ENCODE assay signal across 8 mouse cellular contexts in the genomic region with DNA sequence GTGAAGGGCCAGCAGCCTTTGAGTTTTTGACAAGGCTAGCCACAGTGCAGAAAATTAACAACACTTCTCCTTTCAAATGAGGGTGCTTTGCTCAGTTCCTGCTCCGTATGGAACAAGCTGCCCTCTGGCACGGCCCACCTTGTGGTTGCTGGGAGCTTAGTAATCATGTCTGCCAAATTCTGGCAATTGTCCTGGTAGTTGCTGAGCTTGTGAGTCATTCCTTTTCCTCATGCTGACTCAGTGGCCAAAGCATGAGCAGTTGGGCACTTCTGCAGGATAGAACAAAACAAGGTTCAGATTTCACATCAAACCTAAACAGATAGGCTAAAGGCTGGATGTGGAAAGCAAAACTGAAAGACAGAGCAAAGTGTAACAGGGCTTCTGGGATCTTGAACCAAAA. TPM values are rescaled to one million over a fixed set of nuclear protein-coding genes. Genes with fewer than 3 reads are reported as not detected.
DNase-seq lines count a peak whose midpoint lies in the region; ATAC-seq and TF ChIP-seq lines count a peak whose summit lies in the region.

No protein-coding gene starts in this region.

- H3K9me3 ChIP-seq in limb, embryonic 14.5 days (ENCODE audit: control insufficient read depth, low read length): no peaks in the 10 kb centered on the region
- no peaks in the 10 kb centered on the region for H3K9me3 ChIP-seq in limb, embryonic 10.5 days (replicated peaks)
- no peaks in the 10 kb centered on the region for H3K9me3 ChIP-seq in forebrain, postnatal 0 days (ENCODE audit: low read length)

- no peaks in the 10 kb centered on the region for H3K4me1 ChIP-seq in limb, embryonic 14.5 days (ENCODE audit: control insufficient read depth, insufficient read depth, low read length)
- H3K4me1 ChIP-seq in limb, embryonic 10.5 days: no peaks in the 10 kb centered on the region
- no peaks in the 10 kb centered on the region for H3K4me1 ChIP-seq in forebrain, postnatal 0 days (ENCODE audit: insufficient read depth)

- H3K79me2 ChIP-seq in macrophage (ENCODE audit: inconsistent target): no peaks in the 10 kb centered on the region

- no peaks in the 10 kb centered on the region for H3K36me3 ChIP-seq in limb, embryonic 14.5 days (ENCODE audit: control insufficient read depth, insufficient read depth, low read length)
- H3K36me3 ChIP-seq in limb, embryonic 10.5 days: no peaks in the 10 kb centered on the region
- H3K36me3 ChIP-seq in forebrain, postnatal 0 days (ENCODE audit: insufficient read depth): no peaks in the 10 kb centered on the region
- no peaks in the 10 kb centered on the region for H3K36me3 ChIP-seq in macrophage (ENCODE audit: inconsistent target)

- H3K9ac ChIP-seq in limb, embryonic 14.5 days (ENCODE audit: low read depth, low read length, severe bottlenecking): no peak overlapping the region
- no peak overlapping the region for H3K9ac ChIP-seq in forebrain, postnatal 0 days

- no peak overlapping the region for H3K4me3 ChIP-seq in limb, embryonic 14.5 days (replicated peaks; ENCODE audit: low read length)
- H3K4me3 ChIP-seq in limb, embryonic 10.5 days: no peak overlapping the region
- H3K4me3 ChIP-seq in forebrain, postnatal 0 days (ENCODE audit: low read depth, low read length): no peak overlapping the region
- no peak overlapping the region for H3K4me3 ChIP-seq in macrophage (ENCODE audit: inconsistent target)

- TF ChIP-seq CTCF in forebrain, postnatal 0 days (IDR thresholded peaks at IDR 0.05; ENCODE audit: low read depth): no peak

- 59% methylated on average over 2 of the region's 2 CpGs for WGBS in limb, embryonic 14.5 days
- 89% methylated on average over 2 of the region's 2 CpGs for WGBS in limb, embryonic 10.5 days
- WGBS in forebrain, postnatal 0 days: 34% methylated on average over 2 of the region's 2 CpGs
- WGBS in macrophage (ENCODE audit: missing documents): 0% methylated on average over 2 of the region's 2 CpGs

- no peak overlapping the region for H3K4me2 ChIP-seq in limb, embryonic 14.5 days (replicated peaks; ENCODE audit: low read depth, low read length, severe bottlenecking)
- no peak overlapping the region for H3K4me2 ChIP-seq in forebrain, postnatal 0 days (ENCODE audit: low read depth)

- no peak overlapping the region for H3K27ac ChIP-seq in limb, embryonic 14.5 days (replicated peaks; ENCODE audit: low read depth, low read length)
- no peak overlapping the region for H3K27ac ChIP-seq in limb, embryonic 10.5 days
- no peak overlapping the region for H3K27ac ChIP-seq in forebrain, postnatal 0 days (ENCODE audit: low read depth, low read length)
- H3K27ac ChIP-seq in macrophage: peak overlapping the region; percentile 62

- ATAC-seq in limb, embryonic 14.5 days (ENCODE audit: low FRiP score, low read depth): no peak
- ATAC-seq in forebrain, postnatal 0 days: peak; percentile 21; the same call in 1 of the 2 replicates

- TF ChIP-seq POLR2A in limb, embryonic 14.5 days (IDR thresholded peaks at IDR 0.05; ENCODE audit: borderline replicate concordance, extremely low read depth, insufficient read depth, insufficient read length): no peak

- no peaks in the 10 kb centered on the region for H3K27me3 ChIP-seq in limb, embryonic 14.5 days (ENCODE audit: control insufficient read depth, insufficient read depth, low read length)
- H3K27me3 ChIP-seq in limb, embryonic 10.5 days (ENCODE audit: low read depth, poor library complexity, severe bottlenecking): no peaks in the 10 kb centered on the region
- H3K27me3 ChIP-seq in forebrain, postnatal 0 days (ENCODE audit: insufficient read depth, low read length): no peaks in the 10 kb centered on the region

- DNase-seq in limb, embryonic 14.5 days (ENCODE audit: low spot score): peak; percentile 11
- DNase-seq in limb, embryonic 10.5 days (ENCODE audit: low spot score): no peak
- DNase-seq in adrenal gland, postnatal 10 days: peak; percentile 62
- peak; percentile 22 for DNase-seq in forebrain, postnatal 0 days
- DNase-seq in layer of hippocampus, adult 18-20 months (ENCODE audit: low spot score in 2 of 2): peak; percentile 43 to 81
- DNase-seq in embryo, embryonic 10 days (ENCODE audit: low spot score): no peak
- DNase-seq in spleen, adult 18-20 months: no peak

RNA-seq across cellular contexts. Expression of gene Tmem243, which starts 31.6 kb away (rescaled TPM):
- polyA plus RNA-seq in limb, embryonic 14.5 days (2012; rRNA removed): 7.5 and 8.0 TPM in 2 replicates
- 16.5 and 20.0 TPM in 2 replicates for polyA plus RNA-seq in limb, embryonic 14.5 days (2014; fragmentation: Nextera tagmentation; extraction: Ambion mirVana)
- polyA plus RNA-seq in limb, embryonic 10.5 days (2016; fragmentation: Nextera tagmentation; extraction: Ambion mirVana): 20.9 and 23.7 TPM in 2 replicates
- total RNA-seq in adrenal gland, postnatal 10 days (2021): 10 to 100 TPM; 26.2 to 26.8 TPM
- 3.5 and 5.5 TPM in 2 replicates for total RNA-seq in forebrain, postnatal 0 days (2014; rRNA removed)
- polyA plus RNA-seq in forebrain, postnatal 0 days (2015; fragmentation: Nextera tagmentation; extraction: Ambion mirVana): 10.7 and 12.0 TPM in 2 replicates
- 10 to 100 TPM in 1 of 2 experiments, 1 to 10 TPM in 1; 9.9 to 11.7 TPM for total RNA-seq in layer of hippocampus, adult 18-20 months (2021)
- total RNA-seq in macrophage (2018; cell fraction: chromatin; rRNA removed): 10 to 100 TPM in 24 of 26 experiments, 1 to 10 TPM in 2; 4.2 to 56.7 (median 17.9) TPM
- 10 to 100 TPM; 21.0 to 76.2 (median 34.7) TPM for total RNA-seq in macrophage (2018; cell fraction: cytosol; rRNA removed)
- total RNA-seq in macrophage (2018; cell fraction: nucleus; rRNA removed): 10 to 100 TPM; 23.3 to 88.5 (median 39.2) TPM
- 31.1 to 44.4 TPM (median 36.5 TPM) in 3 replicates for polyA plus RNA-seq in macrophage (2018)

Comparison
In these comparisons a context has a peak if more than half of its experiments do, and no peak if none do; other contexts are left out.
1. DNase-seq: peak in limb, embryonic 14.5 days (single experiment), adrenal gland, postnatal 10 days (single experiment), forebrain, postnatal 0 days (single experiment) and layer of hippocampus, adult 18-20 months (2 of 2); none in limb, embryonic 10.5 days (single experiment), embryo, embryonic 10 days (single experiment) and spleen, adult 18-20 months (0 of 2).